Mouse (Mus musculus): ENCODE data around the gene Ptpdc1.

Ptpdc1 gene

GRCm38 (mm10) chr13:48653788-48654770, 28.6 kb upstream of the Ptpdc1 start:
- peak; percentile 77 for DNase-seq

GRCm38 (mm10) chr13:48651132-48652065, 25.9 kb upstream of the Ptpdc1 start:
- DNase-seq, result no peak

GRCm38 (mm10) chr13:48650615-48651014, 25.2 kb upstream of the Ptpdc1 start:
- peak; percentile 55 for DNase-seq

- DNase-seq, result no peak
Measured at GRCm38 (mm10) chr13:48646696-48647095, 21.2 kb upstream of the Ptpdc1 start.

GRCm38 (mm10) chr13:48643991-48644390, 18.5 kb upstream of the Ptpdc1 start:
- no peak for DNase-seq

- no peak for DNase-seq
Measured at GRCm38 (mm10) chr13:48643072-48643471, 17.6 kb upstream of the Ptpdc1 start.

GRCm38 (mm10) chr13:48639570-48639969, 14.1 kb upstream of the Ptpdc1 start:
- peak; percentile 80 for DNase-seq

GRCm38 (mm10) chr13:48637706-48638105, 12.2 kb upstream of the Ptpdc1 start:
- no peak for DNase-seq

GRCm38 (mm10) chr13:48631691-48632090, 6.2 kb upstream of the Ptpdc1 start:
- DNase-seq, result no peak

- no peak for DNase-seq
Measured at GRCm38 (mm10) chr13:48624968-48625398, 481 bp downstream of the Ptpdc1 start.

GRCm38 (mm10) chr13:48618890-48619289, 6.6 kb downstream of the Ptpdc1 start:
- no peak for DNase-seq

- no peak for DNase-seq
Measured at GRCm38 (mm10) chr13:48617774-48618173, 7.7 kb downstream of the Ptpdc1 start.

- no peak for DNase-seq
Measured at GRCm38 (mm10) chr13:48614525-48614924, 10.9 kb downstream of the Ptpdc1 start.

GRCm38 (mm10) chr13:48609106-48609505, 16.4 kb downstream of the Ptpdc1 start:
- no peak for DNase-seq

GRCm38 (mm10) chr13:48604591-48604990, 20.9 kb downstream of the Ptpdc1 start:
- DNase-seq, result no peak

GRCm38 (mm10) chr13:48603296-48603695, 22.2 kb downstream of the Ptpdc1 start:
- DNase-seq, result no peak

- DNase-seq, result peak; percentile 7
Measured at GRCm38 (mm10) chr13:48594605-48595004, 30.9 kb downstream of the Ptpdc1 start.

GRCm38 (mm10) chr13:48594031-48594430, 31.4 kb downstream of the Ptpdc1 start:
- no peak for DNase-seq

GRCm38 (mm10) chr13:48593181-48593580, 32.3 kb downstream of the Ptpdc1 start:
- peak; percentile 28 for DNase-seq

- no peak for DNase-seq
Measured at GRCm38 (mm10) chr13:48590743-48591142, 34.7 kb downstream of the Ptpdc1 start.

- no peak for DNase-seq
Measured at GRCm38 (mm10) chr13:48587354-48587753, 38.1 kb downstream of the Ptpdc1 start.

GRCm38 (mm10) chr13:48586496-48586895, 39.0 kb downstream of the Ptpdc1 start:
- DNase-seq, result no peak

- DNase-seq, result no peak
Measured at GRCm38 (mm10) chr13:48585786-48586185, 39.7 kb downstream of the Ptpdc1 start.

Measured in retina, postnatal 1 day (tissue).